Mouse (Mus musculus): ENCODE measurements around the gene Fam189a1.

The Fam189a1 gene

GRCm38 (mm10) chr7:65101661-65102060, 54.7 kb downstream of the Fam189a1 start:
- DNase-seq, result no peak

GRCm38 (mm10) chr7:65097708-65098107, 58.7 kb downstream of the Fam189a1 start:
- DNase-seq, result no peak

GRCm38 (mm10) chr7:65095631-65096107, 60.7 kb downstream of the Fam189a1 start:
- no peak for DNase-seq

GRCm38 (mm10) chr7:65093314-65093713, 63.1 kb downstream of the Fam189a1 start:
- DNase-seq, result no peak

- no peak for DNase-seq
Observed at GRCm38 (mm10) chr7:65091486-65091885, 64.9 kb downstream of the Fam189a1 start.

- peak; percentile 7 to 13 for DNase-seq
Observed at GRCm38 (mm10) chr7:65085972-65086371, 70.4 kb downstream of the Fam189a1 start.

- no peak for DNase-seq
Observed at GRCm38 (mm10) chr7:65082778-65083091, 73.6 kb downstream of the Fam189a1 start.

GRCm38 (mm10) chr7:65081979-65082777, 74.2 kb downstream of the Fam189a1 start:
- DNase-seq, result no peak

- no peak for DNase-seq
Observed at GRCm38 (mm10) chr7:65076134-65076533, 80.2 kb downstream of the Fam189a1 start.

GRCm38 (mm10) chr7:65074194-65074593, 82.2 kb downstream of the Fam189a1 start:
- no peak for DNase-seq

- peak; percentile 47 to 54 for DNase-seq
Observed at GRCm38 (mm10) chr7:65073555-65073954, 82.8 kb downstream of the Fam189a1 start.

- DNase-seq, result no peak
Observed at GRCm38 (mm10) chr7:65066211-65066610, 90.2 kb downstream of the Fam189a1 start.

GRCm38 (mm10) chr7:65065457-65065856, 90.9 kb downstream of the Fam189a1 start:
- no peak for DNase-seq

- no peak for DNase-seq
Observed at GRCm38 (mm10) chr7:65064638-65065037, 91.7 kb downstream of the Fam189a1 start.

- no peak for DNase-seq
Observed at GRCm38 (mm10) chr7:65064096-65064495, 92.3 kb downstream of the Fam189a1 start.

- no peak for DNase-seq
Observed at GRCm38 (mm10) chr7:65060163-65060799, 96.1 kb downstream of the Fam189a1 start.

GRCm38 (mm10) chr7:65056864-65057263, 99.5 kb downstream of the Fam189a1 start:
- no peak for DNase-seq

- no peak for DNase-seq
Observed at GRCm38 (mm10) chr7:65051986-65052385, 104.4 kb downstream of the Fam189a1 start.

GRCm38 (mm10) chr7:65049236-65049954, 107.0 kb downstream of the Fam189a1 start:
- DNase-seq, result no peak

GRCm38 (mm10) chr7:65047700-65048099, 108.7 kb downstream of the Fam189a1 start:
- no peak for DNase-seq

- DNase-seq, result no peak
Observed at GRCm38 (mm10) chr7:65046690-65047089, 109.7 kb downstream of the Fam189a1 start.

- no peak for DNase-seq
Observed at GRCm38 (mm10) chr7:65044280-65044679, 112.1 kb downstream of the Fam189a1 start.

GRCm38 (mm10) chr7:65041106-65041505, 115.3 kb downstream of the Fam189a1 start:
- DNase-seq, result no peak

GRCm38 (mm10) chr7:65031741-65032140, 124.6 kb downstream of the Fam189a1 start:
- DNase-seq, result no peak
